Mouse (Mus musculus): Measurements from ENCODE around the gene Rapgef6.
A peak's percentile ranks its signal among the peaks of the same experiment; 100 is the strongest.

Gene Rapgef6

DNA sequence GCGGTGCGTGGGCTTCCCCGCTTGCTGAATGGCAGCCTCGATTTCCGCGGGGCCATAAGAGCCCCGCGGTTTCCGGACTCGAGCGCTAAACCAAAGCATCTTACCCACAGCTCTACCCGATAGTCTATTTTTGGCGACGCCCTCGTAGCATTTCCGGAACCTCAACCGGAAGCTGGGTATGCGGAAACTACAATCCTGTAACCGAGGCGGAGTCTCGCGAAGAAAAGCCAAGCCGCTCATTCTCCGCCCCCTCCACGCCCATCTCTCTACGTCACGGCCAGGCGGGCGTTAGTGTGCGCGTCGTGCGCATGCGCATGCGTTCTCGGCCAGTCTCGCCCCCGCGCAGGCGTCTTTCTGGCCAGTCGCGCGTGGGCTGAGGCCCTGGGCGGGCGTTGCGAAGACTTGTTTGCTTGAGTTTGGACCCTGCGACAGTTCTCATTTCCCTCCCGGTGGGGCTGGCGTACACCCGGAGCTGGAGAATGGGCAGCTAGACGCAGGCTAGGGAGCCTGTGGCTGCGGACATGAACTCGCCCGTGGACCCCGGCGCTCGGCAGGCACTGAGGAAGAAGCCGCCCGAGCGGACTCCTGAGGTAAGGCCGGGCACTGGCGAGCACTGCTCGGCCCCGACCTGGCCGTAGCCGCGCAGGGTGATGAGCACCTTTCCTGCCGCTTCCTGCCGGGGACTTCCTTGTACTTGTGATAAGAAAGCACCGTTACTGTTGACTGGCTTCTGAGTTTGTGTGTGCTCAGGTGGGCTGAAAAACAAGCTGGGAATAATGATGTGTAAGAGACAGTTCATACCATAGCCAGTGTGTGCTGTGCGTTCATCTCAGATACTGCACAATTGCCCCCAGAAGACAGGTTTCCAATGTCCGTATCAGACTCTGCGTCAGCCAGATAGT is at the start of gene Rapgef6:
Gene Rapgef6 (plus strand): TSS at position 319 of the 902 bp plus-strand sequence.
- DNase-seq (ENCODE audit: low spot score), result peak; percentile 100

- DNase-seq (ENCODE audit: low spot score), result no peak
These were observed 44.2 kb upstream of the Rapgef6 start for GRCm38 (mm10) chr11:54478414-54478813.

DNA sequence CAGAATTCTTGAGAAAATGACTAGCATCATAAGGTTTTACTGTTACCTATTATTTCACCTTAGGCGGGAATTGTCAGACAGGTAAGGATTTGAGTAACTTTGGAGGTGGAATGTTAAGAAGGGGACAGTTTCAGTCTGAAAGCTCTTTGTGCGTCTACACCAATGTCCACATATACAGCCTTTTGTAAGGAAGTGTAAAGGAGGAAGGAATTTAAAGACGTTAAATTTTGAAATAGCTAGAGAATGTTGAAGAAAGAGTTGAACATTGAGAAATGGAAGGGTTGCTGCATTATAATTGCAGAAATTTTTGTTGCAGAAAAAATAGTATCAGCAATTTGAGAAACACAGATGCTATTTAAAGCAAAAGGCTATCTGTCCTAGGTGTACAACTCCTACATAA is 36.6 kb upstream of the Rapgef6 start:
- no peak for DNase-seq (ENCODE audit: low spot score)

DNA sequence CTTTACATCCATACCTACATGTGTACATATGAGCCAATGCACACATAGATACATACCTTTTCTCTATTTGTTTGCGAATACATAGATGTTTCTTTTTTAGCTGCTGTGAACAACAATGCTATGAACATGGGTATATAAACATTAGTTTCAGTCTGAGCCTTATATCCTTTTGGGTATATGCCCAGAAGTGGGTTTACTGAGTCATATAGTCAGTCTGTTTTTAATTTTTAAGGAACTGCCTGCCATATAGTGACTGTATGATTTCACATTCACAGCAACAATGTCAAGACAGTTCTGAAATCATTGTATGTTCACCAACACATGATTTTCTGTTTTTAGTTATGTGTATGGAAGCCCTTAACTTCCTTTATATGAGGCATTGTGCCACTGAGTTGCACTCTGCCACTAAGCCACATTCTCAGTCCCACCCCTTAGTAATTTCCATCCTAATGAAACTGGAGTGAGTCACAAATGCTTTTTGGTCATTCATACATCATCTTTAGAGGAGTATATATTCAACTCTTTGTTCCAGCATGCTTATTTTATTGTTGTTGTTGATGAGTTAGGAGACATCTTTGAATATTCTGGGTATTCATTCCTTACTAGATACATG is 30.6 kb upstream of the Rapgef6 start:
- no peak for DNase-seq (ENCODE audit: low spot score)

- DNase-seq (ENCODE audit: low spot score), result no peak
These were observed 30.1 kb upstream of the Rapgef6 start for GRCm38 (mm10) chr11:54492559-54492958.

DNA sequence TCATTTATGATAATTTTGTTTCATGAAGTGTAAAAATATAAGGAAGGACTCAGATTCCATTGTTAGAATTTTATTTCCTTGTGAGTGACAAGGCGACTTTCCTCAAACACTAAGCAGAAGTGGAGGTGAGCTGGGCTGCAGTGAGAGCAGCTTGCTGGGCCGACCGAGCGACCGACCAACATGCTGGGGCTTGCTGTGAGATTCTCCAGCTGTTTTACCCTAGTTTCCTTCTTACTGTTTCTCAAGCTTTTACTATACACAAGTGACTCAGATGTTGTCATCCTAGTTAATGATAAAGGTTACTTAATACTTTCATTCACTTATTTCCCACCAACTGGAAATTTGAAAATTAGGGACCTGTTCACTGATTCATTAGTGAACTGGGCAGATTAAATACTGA is 22.8 kb upstream of the Rapgef6 start:
- no peak for DNase-seq (ENCODE audit: low spot score)

- no peak for DNase-seq (ENCODE audit: low spot score)
These were observed 20.0 kb upstream of the Rapgef6 start for GRCm38 (mm10) chr11:54502546-54503245.

DNA sequence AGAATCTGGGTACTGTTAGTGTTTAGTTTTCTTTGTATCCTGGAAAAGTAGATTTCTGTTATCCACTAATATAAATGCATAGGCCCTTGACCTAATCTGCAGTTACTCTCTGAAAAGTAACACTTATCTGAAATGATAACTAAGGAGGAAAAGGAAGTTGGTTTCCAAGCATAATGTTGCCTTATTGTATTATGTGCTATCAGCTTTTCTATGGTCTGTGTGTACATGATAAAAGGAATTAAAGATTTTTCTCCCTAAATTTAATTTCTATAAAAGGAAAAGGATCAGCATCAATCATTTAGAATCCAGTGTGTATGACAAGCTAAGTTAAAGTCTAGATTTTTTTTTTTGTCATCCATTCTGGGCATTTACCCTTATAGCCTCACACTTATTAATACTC is 9.1 kb upstream of the Rapgef6 start:
- DNase-seq (ENCODE audit: low spot score), result no peak

DNA sequence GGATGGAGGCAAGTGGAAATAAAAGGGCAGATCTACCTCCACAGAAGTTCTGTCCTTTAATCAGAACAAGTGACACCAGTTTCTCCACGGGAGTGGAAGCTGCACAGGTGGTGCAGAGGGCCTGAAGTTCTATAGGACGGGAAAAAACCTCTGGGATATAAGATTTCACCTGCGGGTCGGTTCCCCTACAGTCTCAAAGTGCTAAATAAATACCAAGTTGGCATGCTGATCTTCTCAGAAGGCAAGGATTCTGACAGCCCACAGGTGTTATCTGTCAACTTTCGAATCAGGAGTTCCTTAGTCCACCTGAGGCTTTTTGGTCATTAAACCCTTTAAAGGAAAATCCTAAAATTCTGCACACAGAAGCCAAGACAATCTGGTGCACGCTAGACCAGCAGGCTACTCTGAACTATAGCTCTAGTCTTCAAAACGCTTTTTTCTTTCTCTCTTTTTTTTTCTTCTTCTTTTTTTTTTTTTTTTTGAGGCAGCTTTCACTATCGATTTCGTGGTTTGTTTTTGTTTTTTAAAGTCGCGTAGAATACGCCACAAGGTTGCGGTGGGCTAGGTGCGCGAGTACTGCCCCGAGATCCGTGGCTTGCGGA is 619 bp upstream of the Rapgef6 start:
- no peak for DNase-seq (ENCODE audit: low spot score)

GRCm38 (mm10) chr11:54523431-54524001 is 869 bp downstream of the Rapgef6 start:
- DNase-seq (ENCODE audit: low spot score), result no peak

- DNase-seq (ENCODE audit: low spot score), result no peak
These were observed 5.4 kb downstream of the Rapgef6 start for GRCm38 (mm10) chr11:54528002-54528401.

GRCm38 (mm10) chr11:54530391-54530790 is 7.7 kb downstream of the Rapgef6 start:
- no peak for DNase-seq (ENCODE audit: low spot score)

DNA sequence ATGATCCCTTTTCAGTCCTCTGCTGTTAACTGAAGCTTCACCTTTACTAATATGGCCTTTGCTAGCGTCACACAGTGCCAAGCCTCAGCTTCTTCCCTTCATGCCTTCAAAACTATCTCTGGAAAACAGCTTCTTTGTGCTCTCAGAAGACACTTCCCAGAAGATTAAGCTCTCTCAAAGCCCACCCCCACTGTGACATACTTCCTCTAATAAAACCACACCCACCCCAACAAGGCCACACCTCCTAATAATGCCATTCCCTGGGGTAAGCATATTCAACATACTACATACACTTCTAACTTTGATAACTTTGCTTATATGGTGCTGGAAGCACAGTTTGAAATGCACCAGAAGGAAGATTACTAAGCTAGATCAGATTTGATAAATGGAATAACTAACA is 8.3 kb downstream of the Rapgef6 start:
- no peak for DNase-seq (ENCODE audit: low spot score)

GRCm38 (mm10) chr11:54533834-54534233 is 11.2 kb downstream of the Rapgef6 start:
- no peak for DNase-seq (ENCODE audit: low spot score)

DNA sequence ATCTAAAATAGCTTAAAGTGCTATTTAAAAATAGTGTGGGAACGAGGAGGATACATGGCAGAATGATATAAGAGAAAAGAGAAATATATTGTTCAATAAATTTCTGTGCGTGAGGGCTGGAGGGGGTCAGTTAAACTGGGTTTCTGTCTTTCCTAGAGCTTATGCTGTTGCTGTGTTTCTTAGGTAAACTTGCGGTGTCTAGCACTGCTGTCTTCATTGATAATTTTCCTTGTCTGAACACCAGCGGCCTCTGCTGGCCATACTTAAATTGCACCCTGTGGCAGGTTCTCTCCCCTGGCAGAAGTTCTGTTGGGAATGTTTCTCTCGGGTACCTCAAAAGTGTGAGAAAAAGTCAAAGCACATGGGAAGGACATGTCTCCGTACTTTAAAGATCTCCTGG is 12.2 kb downstream of the Rapgef6 start:
- peak; percentile 72 for DNase-seq (ENCODE audit: low spot score)

DNA sequence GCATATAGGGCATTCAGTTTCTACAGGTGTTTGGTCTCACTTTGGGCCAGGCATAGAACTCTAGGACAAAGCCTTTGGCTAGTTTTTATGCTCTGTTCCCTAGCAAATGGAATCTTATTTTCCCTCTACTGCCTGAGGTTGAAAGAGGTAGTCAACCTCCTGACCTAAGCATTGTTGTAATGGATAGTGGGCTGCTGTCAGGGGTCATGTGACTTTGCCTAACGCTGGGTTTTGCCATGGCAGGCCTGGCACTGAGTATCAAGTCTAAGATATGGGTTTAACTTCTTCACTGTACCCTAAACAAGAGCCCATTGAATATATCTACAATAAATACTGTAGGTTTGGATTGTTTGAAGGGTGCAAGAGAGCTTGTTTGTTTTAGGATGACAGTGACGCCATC is 16.4 kb downstream of the Rapgef6 start:
- no peak for DNase-seq (ENCODE audit: low spot score)

GRCm38 (mm10) chr11:54539486-54539885 is 16.8 kb downstream of the Rapgef6 start:
- DNase-seq (ENCODE audit: low spot score), result no peak

DNA sequence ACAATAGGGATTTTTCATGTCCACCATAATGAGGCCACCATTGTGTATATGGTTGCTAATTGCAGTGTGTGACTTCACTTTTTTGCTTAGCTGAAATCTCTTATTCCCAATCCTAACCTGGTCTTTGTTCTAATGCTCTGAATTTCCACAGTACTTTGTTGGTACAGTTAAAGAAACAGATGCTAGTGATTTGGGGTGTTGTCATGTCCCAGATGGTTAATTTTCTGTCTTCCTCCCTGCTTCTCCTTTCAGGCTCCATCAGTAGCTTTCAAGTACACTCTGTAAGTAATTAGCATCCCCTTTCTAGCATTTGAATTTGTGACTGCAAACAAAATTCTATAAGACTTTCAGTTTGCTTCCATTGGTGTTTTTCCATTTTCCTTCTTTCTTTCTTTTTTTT is 17.7 kb downstream of the Rapgef6 start:
- DNase-seq (ENCODE audit: low spot score), result no peak

DNA sequence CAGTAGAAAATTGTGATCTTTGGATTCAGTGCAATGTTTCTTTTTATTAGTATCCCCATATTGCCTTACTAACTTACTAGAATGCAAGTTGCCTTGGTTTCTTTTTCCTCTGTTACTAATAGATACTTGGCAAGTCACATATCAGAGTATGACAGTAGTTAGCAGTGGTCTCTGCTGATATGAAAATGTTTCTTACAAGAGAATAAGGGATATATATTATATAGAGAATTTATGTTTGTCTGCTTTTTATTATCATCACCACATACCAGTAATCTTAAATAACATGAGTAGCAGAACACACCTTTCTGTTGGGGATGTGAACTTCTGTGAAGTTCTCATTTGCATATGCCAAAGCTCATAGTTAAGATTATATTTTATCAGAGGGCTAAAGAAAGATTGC is 19.8 kb downstream of the Rapgef6 start:
- no peak for DNase-seq (ENCODE audit: low spot score)

DNA sequence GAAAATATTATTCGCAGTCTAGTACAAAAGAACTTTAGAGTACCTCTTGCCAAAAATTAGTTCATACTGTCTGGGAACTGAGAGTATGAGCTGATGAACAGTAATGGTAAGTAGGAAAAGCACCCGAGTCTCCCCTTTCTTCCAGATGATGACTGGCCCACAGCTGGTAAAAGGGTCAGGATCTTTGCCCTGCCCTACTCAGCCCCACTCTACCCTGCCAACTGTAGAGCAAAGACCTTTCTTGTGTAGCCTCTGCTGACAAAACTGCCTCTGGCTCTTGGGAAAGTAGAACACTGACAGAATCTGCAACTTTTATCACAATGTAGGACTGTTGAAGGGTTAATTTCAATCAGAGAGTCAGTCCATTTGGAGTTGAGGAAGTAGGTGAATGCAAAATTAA is 32.3 kb downstream of the Rapgef6 start:
- no peak for DNase-seq (ENCODE audit: low spot score)

- no peak for DNase-seq (ENCODE audit: low spot score)
These were observed 40.1 kb downstream of the Rapgef6 start for GRCm38 (mm10) chr11:54562761-54563160.

DNA sequence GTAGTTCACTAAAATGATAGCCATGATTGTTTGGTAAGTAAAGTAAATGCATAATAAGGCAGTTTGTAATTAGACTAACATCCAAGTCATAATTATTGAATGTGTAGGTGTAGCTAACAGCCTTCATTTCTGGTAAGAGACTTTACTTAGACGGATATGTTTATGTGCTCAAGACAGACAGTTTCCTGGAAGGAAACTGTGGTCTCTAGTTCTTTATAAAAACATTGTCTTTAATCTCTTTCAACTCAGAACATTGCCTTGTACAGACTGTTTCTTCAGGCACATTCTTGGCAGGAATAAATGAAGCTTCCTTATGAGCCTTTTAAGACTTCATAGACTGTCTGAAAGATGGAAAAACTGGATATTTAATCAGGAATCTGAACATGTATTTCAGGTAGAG is 45.3 kb downstream of the Rapgef6 start:
- DNase-seq (ENCODE audit: low spot score), result no peak

Measured in spleen, adult 12 weeks (tissue).